Mouse (Mus musculus) testis, adult 2 months (tissue): Measurements from ENCODE around the gene Selenoi. TPM values are rescaled to one million over a fixed set of nuclear protein-coding genes. Genes with fewer than 3 reads are reported as not detected.

ENCODE experiments used
- H3K27ac ChIP-seq: fragments of 200-500 bp; 2 replicates; pipeline ENCODE4 v1.5.1; 2012; ENCODE audit warnings: low read depth, low read length; ENCODE audit not compliant: control insufficient read depth, insufficient read depth
- H3K27me3 ChIP-seq: fragments of 200-500 bp; 2 replicates; pipeline ENCODE4 v1.6.1; 2012; ENCODE audit warnings: mild to moderate bottlenecking, low read length, moderate library complexity; ENCODE audit not compliant: control insufficient read depth, insufficient read depth
- H3K36me3 ChIP-seq: fragments of 200-500 bp; 2 replicates; pipeline ENCODE4 v1.6.1; 2012; ENCODE audit warnings: mild to moderate bottlenecking, low read length; ENCODE audit not compliant: control insufficient read depth, insufficient read depth
- H3K4me1 ChIP-seq: fragments of 200-500 bp; 2 replicates; pipeline ENCODE4 v1.6.1; 2012; ENCODE audit warnings: low read length; ENCODE audit not compliant: control insufficient read depth, insufficient read depth
- H3K4me3 ChIP-seq: fragments of 200-500 bp; 2 replicates; pipeline ENCODE4 v1.5.1; 2012; ENCODE audit warnings: low read depth, mild to moderate bottlenecking, low read length, moderate library complexity, mixed read lengths; ENCODE audit not compliant: control insufficient read depth
- CTCF ChIP-seq: fragments of 200-500 bp; IDR thresholded peaks from 2 replicates; pipeline ENCODE4 v1.5.1; 2012; ENCODE audit warnings: low read depth, mild to moderate bottlenecking, inconsistent platforms, low read length, moderate library complexity; ENCODE audit not compliant: control insufficient read depth, insufficient read depth, insufficient replicate concordance
- POLR2A ChIP-seq: fragments of 200-500 bp; IDR thresholded peaks from 2 replicates; pipeline ENCODE4 v1.6.1; 2012; ENCODE audit warnings: low read depth, mild to moderate bottlenecking, inconsistent platforms, low read length, moderate library complexity; ENCODE audit not compliant: control insufficient read depth
- polyA plus RNA-seq: library from polyadenylated mRNA; depleted of rRNA; stranded (reverse); fragments of >200 nt; gene quantifications from 2 replicates; pipeline ENCODE4 v1.2.3, GENCODE M21; 2012; rRNA removed

The Selenoi gene
- polyA plus RNA-seq, 1 experiment, result 74.1 TPM

- no peak for TF ChIP-seq CTCF
- no peak for TF ChIP-seq POLR2A
- Histone ChIP-seq H3K36me3 (no peaks in the 10 kb centered on the region), H3K4me1 (0 out of 2 replicates have a peak, but pooled peaks cover 2% of the 10 kb centered on the region), H3K4me3 (no peak overlapping the region), H3K27ac (no peak overlapping the region), H3K27me3 (no peaks in the 10 kb centered on the region)
Measured at GRCm38 (mm10) chr5:30285944-30286799, 53.8 kb downstream of the Selenoi start.

GRCm38 (mm10) chr5:30287106-30287882 lies 54.9 kb downstream of the Selenoi start:
- H3K27ac ChIP-seq, result no peak overlapping the region

More at GRCm38 (mm10) chr5:30287106-30287882, 54.9 kb downstream of the Selenoi start:
- H3K4me3 ChIP-seq, result no peak overlapping the region
- no peaks in the 10 kb centered on the region for H3K4me1 ChIP-seq
- H3K36me3 ChIP-seq, result no peaks in the 10 kb centered on the region
- H3K27me3 ChIP-seq, result no peaks in the 10 kb centered on the region
- no peak for TF ChIP-seq CTCF
- TF ChIP-seq POLR2A, result no peak

Other genes with a start within 250 kb of the Selenoi start
- not detected in 2 replicates for gene Il6, start 219.5 kb upstream of the Selenoi start, polyA plus RNA-seq
- 4.6 and 4.8 TPM in 2 replicates for gene Tyms, start 159.0 kb upstream of the Selenoi start, polyA plus RNA-seq
- gene Garem2, start 127.4 kb upstream of the Selenoi start, polyA plus RNA-seq, result 0.71 and 0.78 TPM in 2 replicates
- not detected in 2 replicates for gene 3110082J24Rik, start 126.5 kb upstream of the Selenoi start, polyA plus RNA-seq
- 74.2 and 78.6 TPM in 2 replicates for gene Hadha, start 77.4 kb upstream of the Selenoi start, polyA plus RNA-seq
- 60.1 and 67.1 TPM in 2 replicates for gene Hadhb, start 77.3 kb upstream of the Selenoi start, polyA plus RNA-seq
- 18.3 and 18.5 TPM in 2 replicates for gene Adgrf3, start 26.9 kb upstream of the Selenoi start, polyA plus RNA-seq
- gene Drc1, start 48.8 kb downstream of the Selenoi start, polyA plus RNA-seq, result 27.1 and 28.7 TPM in 2 replicates
- 0.23 and 0.60 TPM in 2 replicates for gene Otof, start 229.4 kb downstream of the Selenoi start, polyA plus RNA-seq
- gene 1700001C02Rik, start 233.5 kb downstream of the Selenoi start, polyA plus RNA-seq, result 458 and 474 TPM in 2 replicates